Mouse (Mus musculus) forebrain, postnatal 0 days (tissue): Measurements from ENCODE around the gene Slc27a4. TPM values are rescaled to one million over a fixed set of nuclear protein-coding genes. Genes with fewer than 3 reads are reported as not detected.

Experiments
- ATAC-seq: fragments of 200-750 bp; cut with Nextera tagmentation; 2 replicates; pipeline ENCODE4 v1.8.0; 2017; ENCODE audit warnings: mild to moderate bottlenecking, moderate library complexity
- DNase-seq: peaks from one replicate; pipeline ENCODE4 v3.0.0-alpha.2; 2015
- H3K27ac ChIP-seq: fragments of 300-500 bp; sonication (generic); 2 replicates; pipeline ENCODE4 v1.5.1; 2014; ENCODE audit warnings: low read depth, mild to moderate bottlenecking, antibody characterized with exemption, low read length, moderate library complexity, mixed read lengths
- H3K27me3 ChIP-seq: fragments of 300-500 bp; sonication (generic); 2 replicates; pipeline ENCODE4 v1.6.1; 2014; ENCODE audit warnings: mild to moderate bottlenecking, low read length, mixed read lengths; ENCODE audit not compliant: insufficient read depth
- H3K36me3 ChIP-seq: fragments of 300-500 bp; sonication (generic); 2 replicates; pipeline ENCODE4 v1.6.1; 2014; ENCODE audit warnings: mild to moderate bottlenecking, moderate library complexity; ENCODE audit not compliant: insufficient read depth
- H3K4me1 ChIP-seq: fragments of 300-500 bp; sonication (generic); 2 replicates; pipeline ENCODE4 v1.6.1; 2014; ENCODE audit warnings: antibody characterized with exemption; ENCODE audit not compliant: insufficient read depth
- H3K4me2 ChIP-seq: fragments of 300-500 bp; sonication (generic); 2 replicates; pipeline ENCODE4 v1.6.1; 2014; ENCODE audit warnings: low read depth, mild to moderate bottlenecking, moderate library complexity
- H3K4me3 ChIP-seq: fragments of 300-500 bp; sonication (generic); 2 replicates; pipeline ENCODE4 v1.5.1; 2014; ENCODE audit warnings: low read depth, low read length, mixed read lengths
- H3K9ac ChIP-seq: fragments of 300-500 bp; sonication (generic); 2 replicates; pipeline ENCODE4 v1.6.1; 2014; ENCODE audit warnings: mild to moderate bottlenecking
- H3K9me3 ChIP-seq: fragments of 300-500 bp; sonication (generic); 2 replicates; pipeline ENCODE4 v1.6.1; 2016; ENCODE audit warnings: low read length
- CTCF ChIP-seq: sonication (generic); IDR thresholded peaks from 2 replicates; pipeline ENCODE4 v1.5.1; 2016; ENCODE audit warnings: antibody characterized with exemption, control low read depth, low read depth
- WGBS: fragments of 180-500 bp; shearing (Covaris S2); extraction: QIAGEN DNeasy Blood & Tissue Kit; methylation state at CpG from one replicate; pipeline ENCODE4 v1.1.7; 2014; 5-methylcytosine and 5-hydroxymethylcytosine counted together
- polyA plus RNA-seq: library from polyadenylated mRNA; unstranded; fragments of >200 nt; fragmentation: Nextera tagmentation; extraction: Ambion mirVana; gene quantifications from 2 replicates; pipeline ENCODE4 v1.2.1, GENCODE M21; 2015
- total RNA-seq: library from RNA; depleted of rRNA; stranded (reverse); fragments of >200 nt; gene quantifications from 2 replicates; pipeline ENCODE4 v1.2.3, GENCODE M21; 2014

Slc27a4 gene
- total and polyA plus RNA-seq, 2 experiments from 2014 or later = 40.3 to 82.9 TPM

DNA sequence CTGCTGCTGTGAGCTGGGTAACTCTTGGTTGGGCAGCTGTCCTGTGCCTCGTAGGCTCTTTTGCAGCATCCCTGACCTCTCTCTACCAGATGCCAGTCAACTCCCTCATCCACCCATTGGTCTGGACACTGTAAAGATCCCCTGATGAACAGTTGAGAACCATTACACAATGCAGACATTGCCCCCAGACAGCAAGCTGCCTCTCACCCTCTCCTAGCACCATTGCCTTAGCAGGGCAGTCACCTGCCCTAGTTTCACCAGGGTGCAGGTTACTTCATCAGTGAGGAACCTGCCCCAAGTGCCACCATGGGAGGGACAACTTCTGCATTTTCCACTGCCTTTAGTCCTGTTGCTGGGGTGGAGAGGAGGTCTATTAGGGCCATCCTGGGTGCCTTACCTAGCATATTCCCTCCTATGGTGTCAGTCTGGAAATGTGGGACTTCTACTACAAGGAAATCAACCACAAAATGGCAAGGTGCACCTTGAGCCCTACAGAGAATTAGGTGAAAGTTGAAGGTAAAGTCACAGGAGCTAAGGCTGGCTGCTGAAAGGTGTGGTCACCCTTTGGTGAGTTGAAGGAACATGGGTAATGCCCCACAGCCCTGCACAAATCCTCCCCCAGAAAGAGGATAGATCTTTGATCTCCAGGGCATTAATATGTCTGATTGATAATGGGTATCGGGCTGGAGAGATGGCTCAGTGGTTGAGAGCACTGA is 9.5 kb upstream of the Slc27a4 start:
- no peak for DNase-seq

DNA sequence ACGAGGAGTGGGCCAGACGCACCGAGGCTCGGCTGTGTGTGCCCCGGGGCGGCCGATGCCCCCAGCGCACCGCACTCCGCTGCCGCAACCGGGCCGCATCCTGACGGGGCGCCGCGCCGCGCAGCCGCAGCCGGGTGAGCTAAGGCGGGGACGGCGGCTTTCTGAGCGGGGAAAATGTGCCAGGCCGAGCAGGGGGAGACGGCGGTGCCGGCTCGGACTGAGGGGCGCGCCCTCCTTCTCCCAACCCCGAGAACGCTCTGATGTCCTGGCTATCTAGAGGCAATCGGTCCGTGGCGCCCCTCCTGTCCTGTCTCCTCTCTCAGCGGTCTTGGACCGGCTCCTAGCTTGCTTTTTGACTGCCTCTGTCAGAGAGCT is 380 bp downstream of the Slc27a4 start:
- H3K9ac ChIP-seq = peak overlapping the region; percentile 86
- peaks cover 35% of the 10 kb centered on the region for H3K36me3 ChIP-seq
- H3K9me3 ChIP-seq = no peaks in the 10 kb centered on the region
- H3K4me1 ChIP-seq = peaks cover 9% of the 10 kb centered on the region; the same call in 1 of the 2 replicates
- no peak; the same call in 1 of the 2 replicates for TF ChIP-seq CTCF
- H3K4me2 ChIP-seq = peak overlapping the region; percentile 54
- no peaks in the 10 kb centered on the region for H3K27me3 ChIP-seq
- ATAC-seq = peak; percentile 87
- DNase-seq = no peak
- H3K27ac ChIP-seq = peak overlapping the region; percentile 95
- peak overlapping the region; percentile 84 for H3K4me3 ChIP-seq
- WGBS = 7% methylated on average over 36 of the region's 39 CpGs

More for the DNA sequence above, 9.5 kb upstream of the Slc27a4 start:
- H3K4me3 ChIP-seq = no peak overlapping the region
- no peak overlapping the region for H3K4me2 ChIP-seq
- no peak overlapping the region for H3K9ac ChIP-seq
- TF ChIP-seq CTCF = no peak
- H3K36me3 ChIP-seq = peaks cover 54% of the 10 kb centered on the region
- H3K27me3 ChIP-seq = no peaks in the 10 kb centered on the region
- no peaks in the 10 kb centered on the region for H3K9me3 ChIP-seq
- 95% methylated on average over 2 of the region's 2 CpGs for WGBS
- no peak for ATAC-seq
- H3K27ac ChIP-seq = no peak overlapping the region
- H3K4me1 ChIP-seq = no peaks in the 10 kb centered on the region

DNA sequence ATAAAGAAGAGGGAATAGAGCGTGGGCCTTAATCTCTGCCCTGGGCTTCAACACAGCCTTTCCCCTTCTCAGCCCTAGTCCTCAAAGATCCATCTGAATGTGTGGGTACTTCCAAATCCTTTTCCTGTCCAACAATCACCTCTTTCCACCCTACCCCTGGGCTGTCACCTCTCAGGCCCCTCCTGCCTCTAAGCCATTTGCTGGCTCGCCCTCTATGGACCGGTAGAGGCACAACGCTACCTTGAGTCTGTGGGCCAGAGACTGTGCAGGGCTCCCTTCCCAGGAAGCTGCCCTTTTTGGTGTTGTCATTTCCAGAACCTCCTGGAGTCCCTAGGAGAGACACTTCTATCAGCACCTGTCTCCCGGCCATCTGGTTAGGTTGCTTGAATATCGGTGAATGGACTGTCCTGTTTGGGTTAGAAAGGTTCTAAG is 982 bp downstream of the Slc27a4 start:
- Histone ChIP-seq H3K4me3 (peak overlapping the region; percentile 84), H3K36me3 (peaks cover 41% of the 10 kb centered on the region), H3K4me1 (peaks cover 9% of the 10 kb centered on the region; the same call in 1 of the 2 replicates), H3K9ac (peak overlapping the region; percentile 86), H3K4me2 (peak overlapping the region; percentile 54), H3K27ac (peak overlapping the region; percentile 95), H3K9me3 (no peaks in the 10 kb centered on the region), H3K27me3 (no peaks in the 10 kb centered on the region)
- TF ChIP-seq CTCF = peak; percentile 56
- DNase-seq (peak; percentile 14), ATAC-seq (no peak)
- 18% methylated on average over 6 of the region's 6 CpGs for WGBS

DNA sequence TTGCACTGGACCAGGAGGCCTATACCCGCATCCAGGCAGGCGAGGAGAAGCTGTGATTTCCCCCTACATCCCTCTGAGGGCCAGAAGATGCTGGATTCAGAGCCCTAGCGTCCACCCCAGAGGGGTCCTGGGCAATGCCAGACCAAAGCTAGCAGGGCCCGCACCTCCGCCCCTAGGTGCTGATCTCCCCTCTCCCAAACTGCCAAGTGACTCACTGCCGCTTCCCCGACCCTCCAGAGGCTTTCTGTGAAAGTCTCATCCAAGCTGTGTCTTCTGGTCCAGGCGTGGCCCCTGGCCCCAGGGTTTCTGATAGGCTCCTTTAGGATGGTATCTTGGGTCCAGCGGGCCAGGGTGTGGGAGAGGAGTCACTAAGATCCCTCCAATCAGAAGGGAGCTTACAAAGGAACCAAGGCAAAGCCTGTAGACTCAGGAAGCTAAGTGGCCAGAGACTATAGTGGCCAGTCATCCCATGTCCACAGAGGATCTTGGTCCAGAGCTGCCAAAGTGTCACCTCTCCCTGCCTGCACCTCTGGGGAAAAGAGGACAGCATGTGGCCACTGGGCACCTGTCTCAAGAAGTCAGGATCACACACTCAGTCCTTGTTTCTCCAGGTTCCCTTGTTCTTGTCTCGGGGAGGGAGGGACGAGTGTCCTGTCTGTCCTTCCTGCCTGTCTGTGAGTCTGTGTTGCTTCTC is 13.4 kb downstream of the Slc27a4 start:
- 80% methylated on average over 11 of the region's 11 CpGs for WGBS
- DNase-seq (no peak), ATAC-seq (no peak)
- Histone ChIP-seq H3K4me1 (peaks cover 5% of the 10 kb centered on the region; the same call in 1 of the 2 replicates), H3K27me3 (no peaks in the 10 kb centered on the region), H3K36me3 (peaks cover 61% of the 10 kb centered on the region), H3K4me3 (no peak overlapping the region), H3K9ac (no peak overlapping the region), H3K27ac (no peak overlapping the region), H3K4me2 (no peak overlapping the region), H3K9me3 (no peaks in the 10 kb centered on the region)
- TF ChIP-seq CTCF = no peak

DNA sequence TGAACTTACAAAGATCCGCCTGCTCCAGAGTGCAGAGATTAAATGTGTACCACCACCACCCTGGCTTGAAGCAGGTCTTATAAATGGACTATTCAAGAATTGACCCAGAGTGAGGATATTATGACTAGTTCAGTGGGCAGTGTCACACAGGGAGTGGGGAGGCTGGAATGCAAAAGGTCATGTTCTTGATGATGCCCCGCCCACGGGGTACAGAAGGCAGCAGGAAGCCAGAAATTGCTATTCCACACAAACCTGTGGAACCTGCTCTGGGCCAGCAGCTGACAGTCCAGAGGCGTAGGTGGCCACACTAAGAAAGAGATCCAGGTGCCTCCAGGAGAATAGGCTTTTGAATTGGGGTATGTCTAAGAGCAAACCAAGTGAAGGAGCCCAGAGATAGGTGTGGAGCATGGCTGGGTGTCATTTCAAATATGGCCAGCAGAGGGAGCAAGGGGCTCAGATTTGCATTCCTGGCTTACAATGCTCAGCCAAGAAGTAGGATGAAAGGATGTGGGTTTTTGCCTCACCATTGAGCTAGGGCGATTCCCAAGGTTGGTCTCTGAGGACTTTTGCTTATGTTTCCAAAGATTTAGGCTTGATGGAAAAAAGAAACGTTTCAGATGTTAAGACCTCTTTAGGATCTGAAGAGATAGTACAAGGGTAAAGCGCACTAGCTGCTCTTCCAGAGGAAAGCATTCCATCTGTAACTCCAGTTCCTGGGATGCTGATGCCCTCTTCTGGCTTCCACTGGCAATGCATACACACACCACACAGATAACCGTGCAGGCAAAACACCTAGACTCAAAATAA is 15.2 kb downstream of the Slc27a4 start:
- H3K4me3 ChIP-seq = no peak overlapping the region
- peaks cover 43% of the 10 kb centered on the region for H3K36me3 ChIP-seq
- WGBS = 35% methylated on average over 8 of the region's 8 CpGs
- H3K9me3 ChIP-seq = no peaks in the 10 kb centered on the region
- TF ChIP-seq CTCF = peak; percentile 85
- no peaks in the 10 kb centered on the region for H3K27me3 ChIP-seq
- peak overlapping the region; percentile 60 for H3K27ac ChIP-seq
- peaks cover 6% of the 10 kb centered on the region; the same call in 1 of the 2 replicates for H3K4me1 ChIP-seq
- no peak overlapping the region for H3K9ac ChIP-seq
- ATAC-seq (peak; percentile 85), DNase-seq (peak; percentile 95)
- H3K4me2 ChIP-seq = no peak overlapping the region

DNA sequence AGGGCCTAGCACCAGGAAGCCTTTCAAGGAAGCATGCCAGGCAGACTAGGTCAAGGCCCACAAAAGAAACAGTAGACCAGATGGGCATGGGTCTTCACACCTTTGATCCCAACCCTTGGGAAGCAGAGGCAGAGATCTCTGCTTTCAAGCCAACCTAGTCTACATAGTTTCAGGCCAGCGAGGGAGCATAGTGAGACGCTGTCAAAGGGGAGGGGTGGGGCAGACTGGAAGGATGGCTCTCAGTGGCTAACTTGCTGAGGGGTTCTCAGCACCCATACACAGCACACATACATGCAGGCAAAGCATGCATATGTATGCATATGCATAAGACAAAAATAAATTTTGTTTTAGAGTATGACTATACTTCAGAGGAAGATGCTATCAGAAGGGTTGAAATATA is 16.9 kb downstream of the Slc27a4 start:
- Histone ChIP-seq H3K36me3 (peaks cover 25% of the 10 kb centered on the region), H3K4me3 (peak overlapping the region; percentile 46; the same call in 1 of the 2 replicates), H3K9ac (no peak overlapping the region; the same call in 1 of the 2 replicates), H3K9me3 (no peaks in the 10 kb centered on the region), H3K4me2 (peak overlapping the region; percentile 80; the same call in 1 of the 2 replicates), H3K4me1 (peaks cover 6% of the 10 kb centered on the region; the same call in 1 of the 2 replicates), H3K27ac (no peak overlapping the region; the same call in 1 of the 2 replicates), H3K27me3 (no peaks in the 10 kb centered on the region)
- WGBS = 17% methylated on average over 2 of the region's 2 CpGs
- DNase-seq = no peak
- TF ChIP-seq CTCF = no peak
- no peak for ATAC-seq
